Mouse (Mus musculus) CD4-positive, CD25-positive, alpha-beta regulatory T cell, adult 2 months (primary cell): ENCODE measurements around the gene Rpl9-ps6.

Experiments used
- DNase-seq: peaks from one replicate; pipeline ENCODE4 v3.0.0-alpha.2; 2012; ENCODE audit warnings: low read depth, low spot score

The Rpl9-ps6 gene

DNA sequence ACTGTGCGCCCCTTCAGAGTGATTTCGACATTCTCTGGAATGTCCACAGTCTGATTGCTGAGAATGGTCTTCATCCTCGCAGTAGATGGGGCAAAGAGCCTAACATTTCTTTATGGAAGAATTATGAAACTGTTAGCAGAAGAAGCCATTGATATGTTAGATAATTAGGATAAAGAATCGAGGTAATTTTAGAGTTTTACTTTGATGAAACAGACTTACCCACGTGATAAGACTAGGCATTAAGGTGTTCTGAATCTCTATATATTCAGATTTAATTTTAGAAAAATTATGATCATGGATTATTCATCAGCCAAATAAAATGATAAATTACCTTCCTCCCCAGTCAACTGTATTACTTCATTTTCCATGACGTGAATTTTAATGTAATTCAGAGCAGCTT lies at the start of gene Rpl9-ps6:
Gene Rpl9-ps6 (minus strand): TSS at position 101 of the 400 bp plus-strand sequence.
- no peak for DNase-seq

DNA sequence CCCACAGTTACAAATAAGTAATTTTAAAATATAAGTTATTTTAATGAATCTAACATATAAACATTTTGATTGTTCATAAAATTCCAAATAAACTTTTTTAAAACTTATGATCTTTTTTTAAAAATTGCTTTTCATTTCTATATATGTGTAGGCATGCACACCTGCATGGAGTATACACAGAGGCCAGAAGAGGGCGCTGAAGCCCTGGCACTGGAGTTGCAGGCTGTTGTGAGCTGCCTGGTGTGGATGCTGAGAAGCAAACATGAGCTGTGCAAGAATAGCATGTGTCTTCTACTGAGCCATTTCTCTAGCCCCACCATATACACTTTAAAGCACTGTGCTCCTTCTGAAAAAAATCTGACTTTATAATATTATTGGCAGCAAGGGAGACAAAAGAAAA lies 46.1 kb upstream of the Rpl9-ps6 start:
- peak; percentile 38 for DNase-seq

DNA sequence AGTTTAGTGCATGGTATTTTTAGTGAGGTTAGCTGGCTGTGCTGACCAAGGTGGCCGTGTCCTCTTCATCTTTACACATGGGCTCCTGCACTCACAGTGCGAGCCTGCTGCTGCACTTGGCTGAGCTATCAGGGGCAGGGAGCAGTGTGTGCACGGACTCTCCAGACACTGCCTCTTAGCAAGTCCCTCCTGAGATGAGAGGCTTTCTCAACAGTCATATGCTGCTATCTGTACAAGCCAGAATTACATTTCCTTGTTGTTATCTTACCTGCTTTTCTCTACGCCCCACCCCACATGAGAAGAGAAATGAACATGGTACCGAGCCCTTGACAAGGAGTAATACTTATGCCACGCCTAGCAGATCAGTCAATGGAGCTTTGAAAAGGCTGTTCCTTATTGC lies 44.6 kb upstream of the Rpl9-ps6 start:
- no peak for DNase-seq

DNA sequence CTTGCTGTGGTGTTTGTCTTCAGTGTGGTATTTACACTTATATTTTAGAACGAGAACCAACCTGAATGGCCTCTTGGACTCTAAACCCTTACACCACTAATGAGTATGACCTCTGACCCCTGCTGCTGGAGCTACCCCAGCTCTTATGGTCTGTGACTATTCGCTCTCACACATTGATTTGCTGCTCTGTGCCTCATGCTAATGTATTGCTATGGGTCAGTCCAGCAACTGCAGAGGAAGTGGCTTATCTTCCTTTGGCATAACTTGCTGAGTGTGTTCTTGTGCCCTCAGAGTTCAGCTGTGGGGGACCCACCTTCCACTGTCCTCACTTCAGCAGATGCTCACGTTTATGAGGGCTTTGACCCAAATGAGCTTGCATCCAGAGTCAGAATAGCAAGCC lies 43.9 kb upstream of the Rpl9-ps6 start:
- DNase-seq = no peak

DNA sequence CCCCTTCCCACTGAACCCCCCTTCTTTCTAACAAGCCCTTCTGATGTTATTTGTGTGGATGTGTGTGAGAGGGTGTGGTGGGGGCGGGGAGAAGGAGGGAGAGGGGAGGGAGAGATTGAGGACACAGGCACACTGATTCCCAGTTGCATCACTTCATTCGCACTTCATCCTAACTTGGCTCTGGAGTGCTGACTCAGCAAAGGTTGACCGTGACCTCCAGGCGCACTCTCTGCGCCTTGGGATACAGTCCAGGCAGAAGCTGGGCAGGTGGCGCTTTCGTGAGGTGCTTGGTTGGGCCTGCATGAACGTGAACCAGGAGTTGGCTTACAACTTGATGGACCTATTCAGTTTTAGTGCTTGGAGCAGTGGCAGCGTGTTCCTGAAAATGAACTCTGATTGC lies 41.1 kb upstream of the Rpl9-ps6 start:
- no peak for DNase-seq

DNA sequence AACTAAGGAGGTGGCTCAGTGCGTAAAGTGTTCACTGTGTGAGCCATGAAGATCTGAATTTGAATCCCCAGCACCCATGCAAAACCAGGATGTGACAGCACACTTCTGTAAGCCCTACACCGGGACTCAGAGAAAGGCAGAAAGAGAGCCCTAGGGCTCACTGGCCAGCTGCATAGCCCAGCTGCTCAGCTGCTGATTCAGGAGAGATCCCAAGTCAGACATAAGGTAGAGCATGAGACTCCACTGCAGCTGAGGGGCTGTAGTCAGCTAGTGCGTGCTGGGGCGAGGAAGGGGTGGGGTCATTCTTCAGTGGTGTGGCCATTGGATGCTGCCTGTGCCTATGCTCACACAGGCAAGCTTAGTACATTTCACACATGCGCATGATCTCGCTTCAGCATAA lies 40.7 kb upstream of the Rpl9-ps6 start:
- DNase-seq = no peak

DNA sequence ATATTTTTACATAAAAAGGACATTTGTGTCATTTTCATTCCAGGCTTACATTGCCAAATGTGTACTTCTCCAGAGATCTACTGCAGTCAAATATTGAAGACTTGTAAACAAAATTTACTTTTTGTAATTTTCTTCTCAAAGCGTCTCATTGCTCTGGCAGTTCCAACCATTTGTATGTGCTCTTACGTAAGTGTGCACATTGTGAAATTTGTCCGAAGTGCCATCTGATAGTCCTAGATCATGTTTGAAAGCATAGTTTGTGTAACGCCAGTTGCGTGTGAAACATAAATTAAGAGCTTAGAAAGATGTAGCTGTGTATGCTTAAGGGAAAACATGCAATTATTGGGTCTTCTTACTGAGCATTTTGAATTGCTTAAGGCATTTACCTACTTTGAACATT lies 40.1 kb upstream of the Rpl9-ps6 start:
- DNase-seq = no peak

DNA sequence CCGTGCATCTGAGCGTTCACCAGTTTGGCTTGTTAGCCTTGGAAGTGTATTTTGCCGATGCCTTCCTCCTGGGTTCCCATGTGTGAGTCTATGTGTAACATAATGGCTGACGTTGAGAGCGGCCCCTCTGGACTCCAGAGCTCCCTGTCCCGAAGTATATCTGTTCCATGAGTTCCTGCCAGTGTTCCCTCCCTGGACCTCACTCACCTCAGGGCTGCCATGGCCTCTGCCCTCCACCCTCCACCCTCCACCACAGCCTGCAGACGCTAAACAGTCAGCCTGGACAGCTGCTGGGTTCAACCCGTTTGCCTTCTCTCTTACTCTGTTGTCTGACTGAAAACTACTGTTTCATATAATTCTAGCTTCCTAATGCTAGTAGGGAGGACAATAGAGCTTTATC lies 39.7 kb upstream of the Rpl9-ps6 start:
- DNase-seq = no peak

DNA sequence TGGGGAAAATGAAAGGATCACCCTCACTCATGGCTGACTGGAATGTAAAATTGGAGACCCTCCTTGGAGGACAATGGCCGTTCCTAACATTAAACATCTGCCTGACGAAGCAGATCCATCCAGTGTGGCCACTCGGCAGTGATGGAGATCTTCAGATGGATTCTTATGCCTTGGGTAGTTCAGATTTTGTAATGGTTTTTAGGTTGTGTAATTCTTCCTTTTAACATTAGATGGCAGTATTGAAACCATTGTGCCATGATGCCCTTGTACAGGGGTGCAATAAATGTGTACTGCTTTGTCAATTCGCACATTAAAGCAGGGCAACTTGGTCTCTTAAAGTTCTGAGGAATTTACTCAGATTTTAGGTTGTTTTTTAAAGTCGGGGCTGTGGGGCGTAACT lies 35.0 kb upstream of the Rpl9-ps6 start:
- DNase-seq = peak; percentile 38

DNA sequence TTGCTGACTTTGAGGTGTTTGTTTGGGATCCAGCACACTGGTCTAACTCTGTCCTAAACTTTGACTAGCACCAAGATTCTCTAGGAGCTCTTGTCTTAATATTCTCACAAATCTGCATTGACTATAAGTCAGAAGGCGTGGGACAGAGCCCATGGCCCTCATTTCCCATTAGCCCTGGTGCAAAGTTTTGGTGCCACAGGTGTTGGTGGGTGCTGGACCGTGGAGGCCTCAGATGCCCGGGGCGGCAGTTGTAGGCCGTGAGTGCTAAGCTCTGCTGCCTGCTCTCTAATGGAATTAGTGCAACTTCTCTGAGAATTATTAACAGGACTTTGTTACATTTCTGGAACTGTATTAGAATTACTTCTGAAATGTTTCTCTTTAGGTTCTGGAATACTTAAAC lies 31.6 kb upstream of the Rpl9-ps6 start:
- no peak for DNase-seq

DNA sequence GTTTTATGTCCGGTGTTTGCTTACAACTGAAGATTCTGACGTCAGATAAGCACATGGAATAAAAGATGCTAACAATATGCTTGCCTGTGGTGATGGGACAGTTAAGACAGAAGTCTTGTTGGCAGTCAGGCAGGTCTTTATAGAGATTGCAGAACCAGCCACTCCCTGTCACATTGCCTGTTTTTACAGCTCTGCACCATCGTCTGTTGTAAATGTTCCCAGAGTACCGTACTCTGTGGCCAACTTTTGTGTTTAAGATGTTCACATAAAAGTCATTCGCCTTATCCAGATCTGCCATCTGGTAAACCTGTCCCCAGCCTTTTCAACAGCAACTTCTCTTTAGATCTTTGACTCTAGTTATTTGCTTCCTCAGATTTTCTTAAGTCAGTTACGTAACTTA lies 31.0 kb upstream of the Rpl9-ps6 start:
- no peak for DNase-seq

DNA sequence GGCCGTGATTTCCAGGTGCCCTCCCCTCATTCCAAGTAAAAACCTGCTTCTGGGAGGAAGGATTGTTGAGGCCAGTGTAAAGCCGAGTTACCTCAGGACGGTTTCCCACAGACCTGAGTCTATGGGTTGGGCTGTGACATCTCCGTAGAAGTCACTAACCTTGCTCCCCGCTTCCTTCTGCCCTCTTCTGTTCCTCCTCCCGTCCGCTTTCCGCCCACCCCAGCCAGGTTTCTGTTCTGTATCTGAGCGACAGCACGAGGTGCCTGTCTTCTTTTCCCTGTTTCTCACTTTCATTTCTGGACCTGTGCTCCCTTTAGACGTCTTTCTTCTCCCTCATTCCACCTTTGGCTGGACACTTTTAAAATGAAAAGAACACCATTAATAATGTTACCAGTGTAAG lies 28.7 kb upstream of the Rpl9-ps6 start:
- no peak for DNase-seq

DNA sequence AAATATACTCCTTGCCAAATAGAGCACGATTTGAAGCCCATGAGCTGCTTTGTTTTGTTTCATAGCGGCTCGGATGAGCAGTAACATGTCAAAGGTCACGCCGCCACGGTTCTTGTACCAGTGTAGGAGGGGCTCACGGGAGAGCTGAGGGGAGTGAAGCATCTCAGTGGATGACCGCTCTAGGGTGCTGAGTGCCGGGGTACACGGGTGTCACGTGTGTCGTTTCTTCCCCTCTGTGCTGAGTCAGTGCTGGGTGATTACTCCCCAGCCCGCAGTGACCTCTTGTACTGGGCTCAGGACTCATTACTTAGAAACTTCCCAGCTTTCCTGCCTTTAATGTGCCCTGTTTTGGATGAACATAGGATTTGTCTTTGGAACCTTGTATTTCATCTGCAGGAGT lies 28.2 kb upstream of the Rpl9-ps6 start:
- DNase-seq = no peak

DNA sequence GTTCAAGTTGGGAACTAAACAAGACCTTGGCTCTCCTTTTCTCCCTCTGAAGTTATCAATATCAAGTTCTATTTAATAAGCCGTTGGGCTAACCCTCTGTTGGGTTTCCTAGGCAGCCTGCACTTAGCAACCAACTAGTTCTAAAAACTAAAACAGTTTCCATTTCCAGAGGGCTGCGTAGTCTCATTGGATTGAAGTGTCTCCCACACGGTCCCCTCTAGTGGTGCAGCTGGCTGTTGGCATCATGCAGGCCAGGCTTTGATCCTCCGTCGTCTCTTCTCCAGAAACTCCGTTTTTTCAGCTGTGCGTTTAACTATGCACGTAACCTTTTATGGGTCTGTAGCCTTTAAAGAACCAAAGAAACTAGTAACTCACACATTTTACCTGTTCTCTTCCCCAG lies 27.1 kb upstream of the Rpl9-ps6 start:
- DNase-seq = no peak

DNA sequence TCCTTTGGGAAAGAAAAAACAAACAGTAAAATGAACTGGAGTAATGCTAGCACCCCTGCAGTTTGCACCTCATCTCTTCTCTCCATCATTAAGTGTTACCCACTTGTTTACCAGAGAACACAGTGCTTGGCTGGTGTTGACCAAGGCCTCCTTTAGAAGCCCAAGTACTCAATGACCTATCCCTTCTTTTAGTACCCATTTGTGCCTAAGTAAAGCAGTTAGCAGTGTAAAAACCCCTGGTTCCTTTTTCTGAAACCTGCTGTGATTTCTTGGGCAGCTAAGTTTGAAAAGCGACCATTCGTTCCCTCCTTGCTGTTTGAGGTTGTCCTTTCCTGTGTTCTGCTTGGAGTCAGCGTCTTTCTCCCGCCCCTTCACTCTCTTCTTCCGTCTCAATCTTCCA lies 26.6 kb upstream of the Rpl9-ps6 start:
- no peak for DNase-seq

DNA sequence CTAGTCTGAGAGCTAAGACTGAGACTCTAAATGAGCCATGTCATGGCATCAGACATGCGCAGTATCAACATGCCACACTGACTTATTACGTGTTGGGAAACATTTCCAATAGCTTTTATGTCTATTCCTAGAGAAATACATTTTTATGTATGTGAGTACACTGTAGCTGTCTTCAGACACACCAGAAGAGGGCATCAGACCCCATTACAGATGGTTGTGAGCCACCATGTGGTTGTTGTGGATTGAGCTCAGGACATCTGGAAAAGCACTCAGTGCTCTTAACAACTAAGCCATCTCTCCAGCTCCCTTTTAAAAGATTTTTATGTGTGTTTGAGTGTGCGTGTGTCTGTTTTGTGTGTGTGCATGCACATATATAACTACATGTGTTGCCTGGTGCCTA lies 26.0 kb upstream of the Rpl9-ps6 start:
- DNase-seq = no peak

DNA sequence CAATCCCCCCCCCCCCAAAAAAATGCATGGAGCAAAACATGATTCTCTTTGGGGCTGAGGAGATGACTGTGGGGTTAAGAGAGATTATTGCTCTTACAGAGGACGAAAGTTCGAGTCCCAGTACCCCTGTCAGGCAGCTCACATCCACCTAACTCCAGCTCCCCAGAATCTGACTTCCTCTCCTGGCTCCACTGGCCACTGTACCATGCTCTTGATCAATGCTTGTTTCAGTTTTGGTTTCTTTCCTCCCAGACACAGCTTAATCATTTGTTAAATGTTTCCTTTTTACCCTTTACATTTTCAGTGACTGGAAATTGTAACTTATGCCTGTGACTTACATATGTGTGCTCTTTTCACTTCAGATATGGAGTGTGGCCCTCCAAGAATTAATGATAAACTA lies 24.6 kb upstream of the Rpl9-ps6 start:
- peak; percentile 34 for DNase-seq

DNA sequence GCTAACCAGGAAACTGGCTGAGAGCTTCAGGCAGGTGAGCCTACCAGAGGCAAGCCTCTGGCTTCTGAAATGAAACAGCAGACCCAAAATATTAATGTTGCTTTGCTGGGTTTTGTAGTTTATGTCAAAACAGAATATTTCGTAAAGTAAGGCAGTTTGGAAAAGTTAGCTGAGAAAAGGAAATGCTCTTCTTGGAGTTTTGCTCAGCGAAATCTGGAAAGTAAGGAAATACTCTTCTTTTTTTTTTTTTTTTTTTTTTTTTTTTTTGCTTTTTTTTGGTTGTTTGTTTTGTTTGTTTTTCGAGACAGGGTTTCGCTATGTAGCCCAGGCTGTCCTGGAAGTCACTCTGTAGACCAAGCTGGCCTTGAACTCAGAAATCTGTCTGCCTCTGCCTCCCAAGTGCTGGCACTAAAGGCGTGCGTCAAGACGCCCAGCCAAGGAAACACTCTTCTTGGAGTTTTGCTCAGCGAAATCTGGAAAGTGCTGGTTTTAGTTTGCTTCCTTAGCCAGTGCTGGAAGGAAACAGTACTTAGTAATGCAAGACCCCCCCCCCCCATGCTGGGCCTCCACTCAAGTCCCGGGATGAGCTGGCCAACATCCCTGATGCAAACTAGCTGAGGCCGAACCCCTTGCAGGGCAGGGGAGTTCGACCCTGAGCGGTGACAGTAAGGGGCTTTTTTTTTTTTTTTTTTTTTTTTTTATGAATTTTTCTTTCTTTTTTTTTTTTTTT lies 23.0 kb upstream of the Rpl9-ps6 start:
- DNase-seq = no peak

DNA sequence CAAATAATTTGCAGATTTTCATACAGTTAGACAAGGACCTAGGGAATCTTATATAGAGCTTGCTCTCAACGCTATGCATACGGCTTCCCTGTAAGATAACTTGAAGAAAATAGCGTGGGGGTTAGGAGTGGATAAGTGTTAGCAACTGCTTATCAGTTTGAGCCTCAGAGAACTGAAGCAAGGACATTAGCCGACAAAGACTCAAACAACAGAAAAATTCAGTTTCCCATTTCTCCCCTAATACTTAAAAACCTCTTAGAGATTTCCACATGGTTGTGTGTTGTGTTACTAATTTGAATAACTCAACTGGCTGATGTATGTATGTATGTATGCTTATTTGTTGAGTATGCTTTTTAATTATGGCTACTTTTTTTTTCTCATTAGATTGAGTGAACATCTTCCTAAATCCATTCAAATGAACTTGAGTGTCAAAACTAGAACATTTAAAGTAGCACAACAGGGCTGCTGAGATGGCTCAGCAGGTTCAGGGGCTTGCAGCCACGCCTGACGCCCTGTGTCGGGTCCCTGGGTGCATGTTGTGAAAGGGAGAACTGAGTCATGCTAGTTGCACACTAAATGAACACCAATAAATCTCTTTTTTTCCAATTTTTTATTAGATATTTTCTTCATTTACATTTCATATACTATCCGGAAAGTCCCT lies 21.3 kb upstream of the Rpl9-ps6 start:
- DNase-seq = no peak

DNA sequence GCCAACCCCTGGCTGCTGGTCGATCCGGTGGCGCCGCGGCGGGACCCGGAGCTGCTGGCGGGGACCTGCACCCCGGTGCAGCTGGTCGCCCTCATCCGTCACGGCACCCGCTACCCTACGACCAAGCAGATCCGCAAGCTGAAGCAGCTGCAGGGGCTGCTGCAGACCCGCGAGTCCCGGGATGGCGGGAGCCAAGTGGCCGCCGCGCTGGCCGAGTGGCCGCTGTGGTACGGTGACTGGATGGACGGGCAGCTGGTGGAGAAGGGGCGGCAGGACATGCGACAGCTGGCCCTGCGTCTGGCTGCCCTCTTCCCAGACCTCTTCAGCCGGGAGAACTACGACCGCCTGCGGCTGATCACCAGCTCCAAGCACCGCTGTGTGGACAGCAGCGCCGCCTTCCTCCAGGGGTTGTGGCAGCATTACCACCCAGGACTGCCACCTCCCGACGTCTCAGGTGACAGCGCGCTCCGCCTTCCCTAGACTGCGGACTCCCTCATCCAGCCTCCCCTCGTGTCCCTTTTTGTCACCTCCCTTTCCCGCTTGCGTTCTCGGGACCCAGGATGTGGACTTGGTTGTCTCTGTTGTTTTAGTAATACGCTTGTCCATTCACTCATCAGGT lies 19.8 kb upstream of the Rpl9-ps6 start:
- DNase-seq = peak; percentile 75

DNA sequence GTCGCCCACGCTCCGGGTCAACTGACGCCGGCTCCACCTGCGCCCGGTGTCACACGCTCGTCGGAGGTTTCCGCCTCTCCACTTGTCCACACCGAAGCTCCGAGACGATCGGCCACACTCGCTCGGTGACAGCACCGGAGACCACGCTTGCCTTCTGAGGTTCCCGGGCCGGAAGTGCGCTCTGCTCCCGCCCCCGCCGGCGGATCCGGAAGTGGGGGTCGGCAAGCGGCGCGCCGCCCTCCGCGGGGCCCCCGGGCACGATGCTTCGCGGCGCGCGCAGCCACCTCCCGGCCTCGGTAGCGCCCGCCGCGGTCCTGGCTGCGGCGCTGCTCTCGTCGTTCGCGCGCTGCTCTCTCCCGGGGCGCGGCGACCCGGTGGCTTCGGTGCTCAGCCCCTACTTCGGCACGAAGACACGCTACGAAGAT lies 19.3 kb upstream of the Rpl9-ps6 start, which contains the start of gene Minpp1:
Gene Minpp1 (plus strand): TSS at position 89 of the 425 bp plus-strand sequence.
- peak; percentile 92 for DNase-seq

DNA sequence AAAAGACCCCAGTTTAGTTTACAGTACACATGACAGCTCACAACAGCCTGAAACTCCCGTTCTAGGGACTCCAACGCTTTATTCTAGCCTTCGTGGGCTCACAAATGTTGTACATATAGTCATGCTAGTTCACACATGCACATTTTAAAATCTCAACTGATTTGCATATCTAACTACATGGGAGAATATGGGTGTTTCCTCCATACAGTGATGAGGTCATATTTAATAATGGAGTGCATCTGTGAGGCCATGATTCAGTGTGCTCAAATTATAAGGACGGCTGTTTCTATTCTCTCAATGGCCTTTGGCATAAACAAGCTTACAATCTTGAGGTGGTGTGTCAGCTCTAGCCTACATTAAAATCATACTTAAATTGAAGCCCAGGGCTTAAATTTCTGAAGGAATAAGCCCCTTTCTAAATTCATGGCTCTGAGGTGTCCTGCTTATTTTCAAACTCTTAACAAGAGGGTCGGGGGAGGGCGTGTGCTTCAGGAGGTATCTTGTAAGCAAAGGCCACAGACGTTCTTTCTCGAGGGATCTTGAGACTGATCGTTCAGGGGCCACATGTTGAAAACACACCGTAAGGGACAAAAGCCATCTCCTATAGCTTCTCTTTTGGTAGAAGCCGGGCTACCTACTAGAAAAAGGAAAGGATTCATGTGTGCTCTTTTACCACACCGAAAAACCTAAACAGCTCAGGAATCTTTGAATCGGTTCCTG lies 18.7 kb upstream of the Rpl9-ps6 start:
- DNase-seq = peak; percentile 15
